Comparison of ENCODE assay signal across 19 mouse cellular contexts in genomic region chr16:96388481-96388880, GRCm38 (mm10). TPM values are rescaled to one million over a fixed set of nuclear protein-coding genes. Genes with fewer than 3 reads are reported as not detected.
"Had no signal": no experiment of that assay in that cellular context is flagged by ENCODE, and none has a peak within 500 bp of the region (broad histone marks: within the 10 kb centered on the region; RNA-seq: fewer than 3 reads in every experiment).

No protein-coding gene starts in this region.

- H3K36me3 ChIP-seq: liver, embryonic 12.5 days; lung, embryonic 15.5 days; midbrain, embryonic 10.5 days; midbrain, embryonic 12.5 days; neural tube, embryonic 13.5 days; neural tube, embryonic 15.5 days had no signal

- DNase-seq: lung, adult 18-20 months; lung, postnatal 14 days; lung, postnatal 36 days; midbrain, embryonic 14.5 days; right cerebral cortex, postnatal 14 days; right cerebral cortex, postnatal 4 days; spleen, adult 18-20 months; thymus, postnatal 25 days; thymus, postnatal 4 days had no signal

- H3K4me2 ChIP-seq: liver, embryonic 12.5 days; lung, embryonic 15.5 days; midbrain, embryonic 12.5 days; neural tube, embryonic 13.5 days; neural tube, embryonic 15.5 days had no signal

- H3K4me3 ChIP-seq: liver, embryonic 12.5 days; lung, embryonic 15.5 days; midbrain, embryonic 10.5 days; midbrain, embryonic 12.5 days; neural tube, embryonic 13.5 days; neural tube, embryonic 15.5 days had no signal

- ATAC-seq: liver, embryonic 12.5 days; lung, postnatal 0 days; midbrain, embryonic 16.5 days had no signal

- H3K27me3 ChIP-seq: liver, embryonic 12.5 days; lung, embryonic 15.5 days; midbrain, embryonic 12.5 days; neural tube, embryonic 13.5 days; neural tube, embryonic 15.5 days had no signal

RNA-seq across cellular contexts. Expression of gene Itgb2l, which starts 54.9 kb away (rescaled TPM):
- polyA plus RNA-seq: midbrain, embryonic 10.5 days; midbrain, embryonic 12.5 days; midbrain, embryonic 14.5 days; midbrain, embryonic 16.5 days; neural tube, embryonic 11.5 days; neural tube, embryonic 13.5 days; testis, adult 2 months had no signal
